Mouse (Mus musculus): ENCODE results near the gene Carmil1.

DNA sequence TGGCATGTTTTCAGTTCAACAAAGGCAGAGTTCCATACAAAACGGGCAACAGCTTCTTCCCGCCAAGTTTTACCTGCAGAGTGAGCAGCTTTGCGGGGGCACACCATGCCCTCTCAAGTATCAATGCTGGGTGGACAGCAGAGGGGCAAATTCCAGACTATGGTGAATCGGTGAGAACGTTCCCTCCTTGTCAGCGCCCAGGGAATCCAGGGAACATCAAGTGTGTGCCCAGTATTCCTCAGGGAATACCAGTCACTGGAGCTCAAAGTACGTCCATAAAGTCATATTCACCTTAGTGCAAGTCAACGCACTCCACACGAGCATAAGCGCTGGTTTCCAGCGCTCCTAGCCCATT is 1.2 kb downstream of the Carmil1 start:
- TF ChIP-seq POLR2A (IDR thresholded peaks at IDR 0.05; ENCODE audit: low read depth, low read length) (no peak), CTCF (IDR thresholded peaks at IDR 0.05; ENCODE audit: borderline replicate concordance, insufficient read depth, low read length) (no peak)
